Mouse (Mus musculus): ENCODE data around the gene Fbxw21.
A peak's percentile ranks its signal among the peaks of the same experiment; 100 is the strongest.

Gene Fbxw21

DNA sequence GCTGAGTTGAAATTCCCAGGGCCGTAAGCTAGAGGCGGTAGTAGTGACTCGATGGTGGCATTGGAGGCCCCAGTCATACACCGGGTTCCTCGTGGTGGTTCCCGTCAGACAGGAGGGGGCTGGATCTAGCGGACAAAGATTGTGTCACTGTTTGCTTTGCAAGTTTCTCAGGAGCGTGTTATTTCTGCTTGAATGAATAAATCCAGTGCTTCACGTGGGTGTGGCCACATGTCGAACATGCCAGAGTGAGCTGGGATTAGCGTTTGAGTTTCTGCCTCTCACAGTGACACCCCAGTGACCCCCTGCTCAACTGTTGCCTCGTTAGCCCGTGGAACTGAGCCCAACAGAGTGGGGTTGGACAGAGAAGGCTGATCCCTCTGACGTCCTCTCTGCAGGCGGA is 71.4 kb downstream of the Fbxw21 start:
- peak in 1 of 2 experiments; percentile 27 for DNase-seq (ENCODE audit: low spot score in 2 of 2)
